Mouse (Mus musculus): ENCODE measurements around the gene Ninj2.

- TF ChIP-seq MAFK (IDR thresholded peaks at IDR 0.05; ENCODE audit: insufficient read depth, low read depth, low read length) (no peak), CHD2 (IDR thresholded peaks at IDR 0.05; ENCODE audit: low read depth, low read length) (no peak), HCFC1 (IDR thresholded peaks at IDR 0.05; ENCODE audit: borderline replicate concordance, insufficient read depth, low read length) (no peak)
Measured at GRCm38 (mm10) chr6:120246676-120247075, 153.5 kb downstream of the Ninj2 start.

All from ES-E14 (cell line).